ENCODE assay signal across 19 mouse cellular contexts in the genomic region with DNA sequence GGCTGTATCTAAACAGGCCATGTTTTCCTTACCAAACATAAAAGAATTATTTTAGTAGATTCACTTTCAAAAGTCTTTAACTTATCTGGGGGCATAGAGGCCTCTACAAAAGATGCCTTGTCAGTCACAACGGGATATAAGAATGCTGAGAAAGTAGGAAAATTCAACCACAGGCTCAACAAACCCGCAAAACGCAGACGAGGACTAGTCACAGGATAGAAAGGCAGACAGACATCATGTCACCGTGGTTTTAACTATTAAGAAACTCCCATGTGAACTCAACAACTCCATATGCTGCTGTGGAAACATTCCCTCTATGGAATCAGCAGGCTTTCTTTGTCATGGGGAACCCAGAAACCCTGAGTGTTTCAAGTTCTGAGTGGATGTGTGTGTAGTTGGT.
"Had no signal": no experiment of that assay in that cellular context is flagged by ENCODE, and none has a peak within 500 bp of the region (broad histone marks: within the 10 kb centered on the region; RNA-seq: fewer than 3 reads in every experiment).

No protein-coding gene starts in this region.

- H3K36me3 ChIP-seq: limb, embryonic 10.5 days; limb, embryonic 13.5 days; liver, embryonic 12.5 days; liver, embryonic 15.5 days; lung, embryonic 15.5 days; neural tube, embryonic 13.5 days had no signal

- DNase-seq: kidney, adult 2 months; kidney, postnatal 25 days; layer of hippocampus, adult 9-11 months; liver; lung, adult 18-20 months; lung, postnatal 10 days; lung, postnatal 36 days; midbrain, embryonic 14.5 days; right cerebral cortex, postnatal 4 days; thymus, adult 18-20 months; thymus, postnatal 36 days had no signal

- H3K27ac ChIP-seq: kidney, postnatal 0 days; layer of hippocampus, adult 2 months; limb, embryonic 10.5 days; limb, embryonic 13.5 days; liver, embryonic 12.5 days; liver, embryonic 15.5 days; lung, embryonic 15.5 days; neural tube, embryonic 13.5 days had no signal

- H3K4me3 ChIP-seq: layer of hippocampus, adult 2 months; limb, embryonic 10.5 days; limb, embryonic 13.5 days; liver, embryonic 12.5 days; liver, embryonic 15.5 days; lung, embryonic 15.5 days; neural tube, embryonic 13.5 days had no signal

- H3K27me3 ChIP-seq: limb, embryonic 13.5 days; liver, embryonic 12.5 days; liver, embryonic 15.5 days; lung, embryonic 15.5 days; neural tube, embryonic 13.5 days had no signal

- H3K9ac ChIP-seq: limb, embryonic 13.5 days; liver, embryonic 12.5 days; liver, embryonic 15.5 days; lung, embryonic 15.5 days; neural tube, embryonic 13.5 days had no signal
